Mouse (Mus musculus): ENCODE measurements around the gene Aar2. TPM values are rescaled to one million over a fixed set of nuclear protein-coding genes. Genes with fewer than 3 reads are reported as not detected.

Aar2 gene
- total and polyA plus RNA-seq, 3 experiments: 18.4 to 26.1 (median 23.8) TPM

- in situ Hi-C loops (cut with MboI; ENCODE audit: low pct_ligation_motif_present, low pct_unique_long_range_greater_than_20kb, low sequenced_read_pairs) (loop anchor here (25.0 kb wide), 1 partner anchor 107 kb away; no protein-coding TSS in a partner anchor), dilution Hi-C loops (cut with MboI; ENCODE audit: extremely low pct_ligation_motif_present, extremely low pct_unique_long_range_greater_than_20kb, low sequenced_read_pairs) (no loop called here)
- H3K36me3 ChIP-seq (replicated peaks in 1 of 2; ENCODE audit: control insufficient read depth in 1 of 2, insufficient read depth in 1 of 2, low read length in 1 of 2): no peaks in the 10 kb centered on the region
- no peaks in the 10 kb centered on the region for H3K79me2 ChIP-seq (replicated peaks; ENCODE audit: control insufficient read depth, extremely low read depth, insufficient read depth, poor library complexity, severe bottlenecking)
- no peaks in the 10 kb centered on the region for H3K9me3 ChIP-seq (replicated peaks; ENCODE audit: low read length)
- DNase-seq (ENCODE audit: extremely low read depth): no peak
- no peak overlapping the region for H3K4me2 ChIP-seq (ENCODE audit: insufficient read depth, low read depth, poor library complexity, severe bottlenecking)
- TF ChIP-seq GABPA (IDR thresholded peaks at IDR 0.05; ENCODE audit: insufficient replicate concordance, low read depth, low read length) (no peak), ZKSCAN1 (IDR thresholded peaks at IDR 0.05; ENCODE audit: borderline replicate concordance, low read depth, low read length) (no peak), USF1 (IDR thresholded peaks at IDR 0.05; ENCODE audit: low read depth, low read length) (no peak)
- H3K4me3 ChIP-seq (replicated peaks in 1 of 3; ENCODE audit: low read depth in 2 of 3, low read length in 2 of 3, poor library complexity in 1 of 3): no peak overlapping the region
- no peak overlapping the region for H3K9ac ChIP-seq (ENCODE audit: insufficient read depth, low read depth)
- peaks cover 56% of the 10 kb centered on the region for H3K27me3 ChIP-seq (replicated peaks)
- no peak overlapping the region for H3K27ac ChIP-seq (ENCODE audit: insufficient read depth, low read depth)
- no peaks in the 10 kb centered on the region for H3K4me1 ChIP-seq (ENCODE audit: control insufficient read depth in 1 of 2, insufficient read depth in 2 of 2)
Measured at GRCm38 (mm10) chr2:156580507-156580906, 33.1 kb downstream of the Aar2 start.

GRCm38 (mm10) chr2:156581244-156581643 is 33.9 kb downstream of the Aar2 start:
- in situ Hi-C loops (cut with MboI; ENCODE audit: low pct_ligation_motif_present, low pct_unique_long_range_greater_than_20kb, low sequenced_read_pairs) (loop anchor here (25.0 kb wide), 1 partner anchor 106 kb away; no protein-coding TSS in a partner anchor), dilution Hi-C loops (cut with MboI; ENCODE audit: extremely low pct_ligation_motif_present, extremely low pct_unique_long_range_greater_than_20kb, low sequenced_read_pairs) (no loop called here)
- no peak for DNase-seq (ENCODE audit: extremely low read depth)
- H3K79me2 ChIP-seq (replicated peaks; ENCODE audit: control insufficient read depth, extremely low read depth, insufficient read depth, poor library complexity, severe bottlenecking): no peaks in the 10 kb centered on the region
- H3K27me3 ChIP-seq (replicated peaks): peaks cover 59% of the 10 kb centered on the region
- no peak overlapping the region for H3K27ac ChIP-seq (ENCODE audit: insufficient read depth, low read depth)
- no peaks in the 10 kb centered on the region for H3K9me3 ChIP-seq (replicated peaks; ENCODE audit: low read length)
- no peak overlapping the region for H3K4me3 ChIP-seq (replicated peaks in 1 of 3; ENCODE audit: low read depth in 2 of 3, low read length in 2 of 3, poor library complexity in 1 of 3)
- H3K4me2 ChIP-seq (ENCODE audit: insufficient read depth, low read depth, poor library complexity, severe bottlenecking): no peak overlapping the region
- no peaks in the 10 kb centered on the region for H3K4me1 ChIP-seq (ENCODE audit: control insufficient read depth in 1 of 2, insufficient read depth in 2 of 2)
- no peaks in the 10 kb centered on the region for H3K36me3 ChIP-seq (replicated peaks in 1 of 2; ENCODE audit: control insufficient read depth in 1 of 2, insufficient read depth in 1 of 2, low read length in 1 of 2)
- TF ChIP-seq ZMIZ1 (IDR thresholded peaks at IDR 0.05; ENCODE audit: low read depth, low read length): no peak
- TF ChIP-seq USF1 (IDR thresholded peaks at IDR 0.05; ENCODE audit: low read depth, low read length): no peak
- no peak for TF ChIP-seq UBTF (IDR thresholded peaks at IDR 0.05; ENCODE audit: low read depth, low read length)
- no peak for TF ChIP-seq SIN3A (IDR thresholded peaks at IDR 0.05; ENCODE audit: low read length)
- TF ChIP-seq TBP (conservative IDR thresholded peaks at IDR 0.05; ENCODE audit: low read depth, low read length): no peak
- TF ChIP-seq MAZ (IDR thresholded peaks at IDR 0.05; ENCODE audit: low read depth, low read length): no peak
- TF ChIP-seq ETS1 (conservative IDR thresholded peaks at IDR 0.05; ENCODE audit: low read depth, low read length): no peak
- no peak for TF ChIP-seq ZC3H11A (IDR thresholded peaks at IDR 0.05; ENCODE audit: low read depth, low read length)
- TF ChIP-seq POLR2A (IDR thresholded peaks at IDR 0.05; ENCODE audit: low read depth, low read length): no peak
- TF ChIP-seq BHLHE40 (IDR thresholded peaks at IDR 0.05; ENCODE audit: low read depth, low read length): no peak
- no peak for TF ChIP-seq MYC (IDR thresholded peaks at IDR 0.05; ENCODE audit: low read depth, low read length)
- no peak for TF ChIP-seq MEF2A (IDR thresholded peaks at IDR 0.05; ENCODE audit: borderline replicate concordance, low read depth, low read length)
- TF ChIP-seq USF2 (conservative IDR thresholded peaks at IDR 0.05; ENCODE audit: low read depth, low read length): no peak
- H3K9ac ChIP-seq (ENCODE audit: insufficient read depth, low read depth): no peak overlapping the region
